In the genomic region with DNA sequence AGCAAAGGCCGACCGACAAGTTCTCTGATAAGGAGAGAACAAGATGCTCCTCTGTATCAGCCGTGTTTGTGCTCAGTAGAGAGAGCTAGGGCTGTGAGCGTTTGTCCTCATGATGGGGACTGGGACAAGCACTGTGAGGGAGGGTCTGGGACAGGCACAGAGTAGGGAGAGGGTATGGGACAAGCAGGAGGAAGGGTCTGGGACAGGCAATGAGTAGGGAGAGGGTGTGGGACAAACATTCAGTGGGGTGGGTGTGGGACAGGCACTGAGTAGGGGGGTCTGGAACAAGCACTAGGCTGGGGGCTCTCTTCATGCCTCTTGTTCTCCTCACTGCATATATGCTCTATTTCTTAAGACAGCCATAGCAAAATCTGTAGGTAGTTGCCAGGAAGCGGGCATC, we compare ENCODE assay signal across 11 mouse cellular contexts.
"Had no signal": no experiment of that assay in that cellular context is flagged by ENCODE, and none has a peak within 500 bp of the region (broad histone marks: within the 10 kb centered on the region; RNA-seq: fewer than 3 reads in every experiment).

No protein-coding gene starts in this region.

- DNase-seq: right cerebral cortex, postnatal 14 days; thymus, adult 18-20 months; thymus, postnatal 14 days had no signal

- H3K27me3 ChIP-seq: stomach, embryonic 15.5 days had no signal

- H3K4me1 ChIP-seq: megakaryocyte, embryonic 14.5 days; stomach, embryonic 15.5 days had no signal

- H3K9ac ChIP-seq: liver, embryonic 15.5 days; stomach, embryonic 15.5 days had no signal

- H3K4me3 ChIP-seq: left cerebral cortex, adult 2 months; limb, embryonic 10.5 days; liver, embryonic 15.5 days; megakaryocyte, embryonic 14.5 days; stomach, embryonic 15.5 days had no signal

- ATAC-seq: intestine, postnatal 0 days had no signal

- H3K9me3 ChIP-seq: limb, embryonic 10.5 days; liver, embryonic 15.5 days; megakaryocyte, embryonic 14.5 days; stomach, embryonic 15.5 days had no signal

- H3K27ac ChIP-seq: left cerebral cortex, adult 2 months; limb, embryonic 10.5 days; liver, embryonic 15.5 days; stomach, embryonic 15.5 days had no signal

- H3K4me2 ChIP-seq: liver, embryonic 11.5 days; liver, embryonic 15.5 days; midbrain, embryonic 11.5 days; stomach, embryonic 15.5 days had no signal

- H3K36me3 ChIP-seq: limb, embryonic 10.5 days; liver, embryonic 15.5 days; stomach, embryonic 15.5 days had no signal
